In genomic region chr4:90996388-90997092, GRCm38 (mm10) we compare ENCODE assay signal across 14 mouse cellular contexts.
"Had no signal": no experiment of that assay in that cellular context is flagged by ENCODE, and none has a peak within 500 bp of the region (broad histone marks: within the 10 kb centered on the region; RNA-seq: fewer than 3 reads in every experiment).

No protein-coding gene starts in this region.

- DNase-seq: left cerebral cortex, postnatal 4 days; liver, postnatal 0 days; lung, embryonic 14.5 days; midbrain, embryonic 14.5 days; thymus, adult 18-20 months; thymus, postnatal 36 days had no signal

- H3K27ac ChIP-seq: limb, embryonic 12.5 days; limb, embryonic 15.5 days; liver, embryonic 14.5 days; macrophage had no signal

- H3K4me3 ChIP-seq: limb, embryonic 12.5 days; limb, embryonic 15.5 days had no signal

- H3K4me1 ChIP-seq: limb, embryonic 12.5 days; limb, embryonic 15.5 days had no signal

- H3K4me2 ChIP-seq: limb, embryonic 12.5 days; limb, embryonic 15.5 days; liver, embryonic 11.5 days; lung, embryonic 14.5 days had no signal

- H3K36me3 ChIP-seq: limb, embryonic 12.5 days; limb, embryonic 15.5 days had no signal

- H3K9me3 ChIP-seq: limb, embryonic 12.5 days; limb, embryonic 15.5 days had no signal

- ATAC-seq: inflammation-experienced regulatory T-cells, adult 6 months; intestine, embryonic 16.5 days; liver, postnatal 0 days; lung, postnatal 0 days had no signal

- H3K9ac ChIP-seq: limb, embryonic 12.5 days; limb, embryonic 15.5 days; liver, embryonic 14.5 days; liver, postnatal 0 days; lung, embryonic 14.5 days had no signal

- H3K27me3 ChIP-seq: limb, embryonic 12.5 days; limb, embryonic 15.5 days had no signal
